Mouse (Mus musculus): Measurements from ENCODE around the gene Prkrip1.

DNA sequence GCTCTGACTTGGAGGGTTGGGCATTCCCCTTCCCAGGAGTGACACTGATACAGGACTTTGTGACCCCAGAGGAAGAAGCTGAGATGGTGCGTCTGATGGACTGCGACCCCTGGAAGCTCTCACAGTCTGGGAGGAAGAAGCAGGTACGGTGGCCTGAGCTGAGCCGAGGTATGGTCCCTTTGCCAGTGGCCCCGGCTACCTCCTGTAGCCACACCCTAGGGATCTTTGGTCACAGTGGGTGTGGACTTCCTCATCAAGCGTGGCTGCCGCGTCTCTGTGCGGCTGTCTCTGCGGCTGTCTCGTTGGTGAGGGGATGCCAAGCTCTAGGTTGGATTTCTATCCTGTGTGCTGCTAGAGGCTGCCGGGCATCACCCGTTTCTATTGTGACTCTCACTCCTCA lies 59.4 kb downstream of the Prkrip1 start:
- TF ChIP-seq CTCF (IDR thresholded peaks at IDR 0.05 in 2 of 3, conservative IDR thresholded peaks at IDR 0.05 in 1 of 3; ENCODE audit: control insufficient read depth in 1 of 3, insufficient read depth in 1 of 3, low read depth in 2 of 3, low read length in 3 of 3, poor library complexity in 1 of 3, severe bottlenecking in 1 of 3) (no peak), BHLHE40 (IDR thresholded peaks at IDR 0.05; ENCODE audit: borderline replicate concordance, low read depth, low read length) (no peak)

Measured in MEL (cell line).